15 mouse cellular contexts compared by ENCODE assay signal in genomic region chr7:51458757-51459156, GRCm38 (mm10). TPM values are rescaled to one million over a fixed set of nuclear protein-coding genes. Genes with fewer than 3 reads are reported as not detected.
A peak's percentile ranks its signal among the peaks of the same experiment; 100 is the strongest.
DNase-seq lines count a peak whose midpoint lies in the region; ATAC-seq and TF ChIP-seq lines count a peak whose summit lies in the region.
"Had no signal": no experiment of that assay in that cellular context is flagged by ENCODE, and none has a peak within 500 bp of the region (broad histone marks: within the 10 kb centered on the region; RNA-seq: fewer than 3 reads in every experiment).

No protein-coding gene starts in this region.

- no peaks in the 10 kb centered on the region for H3K4me1 ChIP-seq in heart, adult 2 months (ENCODE audit: control insufficient read depth, insufficient read depth, low read length)
- H3K4me1 ChIP-seq in heart, embryonic 12.5 days (replicated peaks) = peaks cover 2% of the 10 kb centered on the region; the same call in 1 of the 2 replicates
- no peaks in the 10 kb centered on the region for H3K4me1 ChIP-seq in intestine, embryonic 15.5 days (replicated peaks)
- H3K4me1 ChIP-seq: embryonic facial prominence, embryonic 13.5 days; forebrain, embryonic 15.5 days; lung, embryonic 15.5 days; midbrain, embryonic 15.5 days had no signal

- intact Hi-C loops in heart, adult 2 months (cut with DNase I) = no loop called here
- intact Hi-C loops in left cerebral cortex, postnatal 14 days (cut with DNase I) = no loop called here

- WGBS in heart, adult 2 months = 98% methylated on average over 1 of the region's 1 CpGs
- WGBS in heart, embryonic 12.5 days = 76% methylated on average over 1 of the region's 1 CpGs
- WGBS in intestine, embryonic 15.5 days = 77% methylated on average over 1 of the region's 1 CpGs

- H3K27me3 ChIP-seq in heart, adult 2 months (ENCODE audit: control insufficient read depth, insufficient read depth, low read length) = no peaks in the 10 kb centered on the region
- H3K27me3 ChIP-seq in heart, embryonic 12.5 days (replicated peaks) = no peaks in the 10 kb centered on the region
- no peaks in the 10 kb centered on the region for H3K27me3 ChIP-seq in intestine, embryonic 15.5 days (replicated peaks)
- H3K27me3 ChIP-seq: embryonic facial prominence, embryonic 13.5 days; forebrain, embryonic 15.5 days; lung, embryonic 15.5 days; midbrain, embryonic 15.5 days had no signal

- no peak overlapping the region for H3K4me2 ChIP-seq in heart, embryonic 12.5 days
- no peak overlapping the region for H3K4me2 ChIP-seq in intestine, embryonic 15.5 days (replicated peaks)
- H3K4me2 ChIP-seq: embryonic facial prominence, embryonic 13.5 days; forebrain, embryonic 15.5 days; lung, embryonic 15.5 days; midbrain, embryonic 15.5 days had no signal

- no peak overlapping the region for H3K9ac ChIP-seq in heart, adult 2 months (ENCODE audit: low read depth, low read length)
- no peak overlapping the region for H3K9ac ChIP-seq in heart, embryonic 12.5 days
- H3K9ac ChIP-seq in intestine, embryonic 15.5 days = no peak overlapping the region
- H3K9ac ChIP-seq: embryonic facial prominence, embryonic 13.5 days; forebrain, embryonic 15.5 days; lung, embryonic 15.5 days; midbrain, embryonic 15.5 days had no signal

- no peaks in the 10 kb centered on the region for H3K79me2 ChIP-seq in heart, adult 2 months (replicated peaks; ENCODE audit: control insufficient read depth, insufficient read depth, low read length)

- TF ChIP-seq POLR2A in heart, adult 2 months (IDR thresholded peaks at IDR 0.05; ENCODE audit: insufficient read depth, low read depth, low read length) = no peak

- TF ChIP-seq EP300 in heart, adult 2 months (IDR thresholded peaks at IDR 0.05; ENCODE audit: insufficient read depth, low read depth, low read length) = no peak

- H3K9me3 ChIP-seq in heart, embryonic 12.5 days (replicated peaks) = no peaks in the 10 kb centered on the region
- H3K9me3 ChIP-seq in intestine, embryonic 15.5 days = no peaks in the 10 kb centered on the region
- H3K9me3 ChIP-seq: embryonic facial prominence, embryonic 13.5 days; forebrain, embryonic 15.5 days; lung, embryonic 15.5 days; midbrain, embryonic 15.5 days had no signal

- H3K36me3 ChIP-seq in heart, adult 2 months (ENCODE audit: control insufficient read depth, insufficient read depth, low read length) = no peaks in the 10 kb centered on the region
- no peaks in the 10 kb centered on the region for H3K36me3 ChIP-seq in heart, embryonic 12.5 days
- H3K36me3 ChIP-seq in intestine, embryonic 15.5 days = no peaks in the 10 kb centered on the region
- H3K36me3 ChIP-seq: embryonic facial prominence, embryonic 13.5 days; forebrain, embryonic 15.5 days; lung, embryonic 15.5 days; midbrain, embryonic 15.5 days had no signal

- H3K4me3 ChIP-seq in heart, adult 2 months = no peak overlapping the region
- no peak overlapping the region for H3K4me3 ChIP-seq in heart, embryonic 12.5 days
- H3K4me3 ChIP-seq in intestine, embryonic 15.5 days (replicated peaks) = no peak overlapping the region
- H3K4me3 ChIP-seq: embryonic facial prominence, embryonic 13.5 days; forebrain, embryonic 15.5 days; lung, embryonic 15.5 days; midbrain, embryonic 15.5 days had no signal

- no peak for DNase-seq in heart, adult 2 months
- peak; percentile 10 to 11 for DNase-seq in left cerebral cortex, postnatal 14 days (ENCODE audit: low spot score in 2 of 2)
- no peak for DNase-seq in left cerebral cortex, adult 9 months (ENCODE audit: low spot score in 2 of 2)
- peak; percentile 11 for DNase-seq in 416B (ENCODE audit: low read depth)
- DNase-seq in ZHBTc4 (ENCODE audit: low read depth, low spot score) = peak; percentile 16
- DNase-seq in right cerebral cortex, postnatal 14 days = no peak
- DNase-seq: cerebellum, adult 2 months; heart, postnatal 14 days had no signal

- no peak for ATAC-seq in heart, embryonic 12.5 days (ENCODE audit: insufficient number of reproducible peaks, low FRiP score)
- ATAC-seq in intestine, embryonic 15.5 days = no peak
- ATAC-seq: forebrain, embryonic 15.5 days; midbrain, embryonic 15.5 days had no signal

- peak; percentile 33 for TF ChIP-seq CTCF in heart, adult 2 months (IDR thresholded peaks at IDR 0.05)

- H3K27ac ChIP-seq in heart, adult 2 months = no peak overlapping the region
- H3K27ac ChIP-seq in heart, embryonic 12.5 days (ENCODE audit: poor library complexity, severe bottlenecking) = no peak overlapping the region
- no peak overlapping the region for H3K27ac ChIP-seq in intestine, embryonic 15.5 days
- H3K27ac ChIP-seq: embryonic facial prominence, embryonic 13.5 days; forebrain, embryonic 15.5 days; lung, embryonic 15.5 days; midbrain, embryonic 15.5 days had no signal

RNA-seq across cellular contexts. Expression of gene Ano5, which starts 52.1 kb away (rescaled TPM):
- under 1 TPM; 0.65 to 0.96 TPM for total RNA-seq in heart, adult 2 months (2021)
- 0.18 TPM in 1 of 2 replicates, not detected in the other for polyA plus RNA-seq in heart, adult 2 months (2012; rRNA removed)
- polyA plus RNA-seq in heart, embryonic 12.5 days (2016; fragmentation: Nextera tagmentation; extraction: Ambion mirVana) = 0.49 and 0.62 TPM in 2 replicates
- under 1 TPM; 0.62 to 0.74 TPM for total RNA-seq in left cerebral cortex, postnatal 14 days (2021)
- polyA plus RNA-seq in intestine, embryonic 15.5 days (2015; fragmentation: Nextera tagmentation; extraction: Ambion mirVana) = 0.15 and 0.25 TPM in 2 replicates
- total RNA-seq: neutrophil, adult 5-6 weeks had no signal

Comparison
In these comparisons a context has a peak if more than half of its experiments do, and no peak if none do; other contexts are left out.
1. DNase-seq: peak in left cerebral cortex, postnatal 14 days (2 of 2), 416B (single experiment) and ZHBTc4 (single experiment); none in heart, adult 2 months (0 of 2), left cerebral cortex, adult 9 months (0 of 2) and right cerebral cortex, postnatal 14 days (single experiment).